Mouse (Mus musculus) ES-E14 (cell line): ENCODE data around the gene Srgap1. TPM values are rescaled to one million over a fixed set of nuclear protein-coding genes. Genes with fewer than 3 reads are reported as not detected.
A peak's percentile ranks its signal among the peaks of the same experiment; 100 is the strongest.

Experiments used
- DNase-seq: peaks from one replicate; pipeline ENCODE4 v3.0.0-alpha.2; 2013; ENCODE audit warnings: low read depth, low spot score
- H3K27ac ChIP-seq: 2 replicates; pipeline ENCODE4 v1.5.1; 2012; ENCODE audit warnings: low read depth, mild to moderate bottlenecking, low read length, moderate library complexity, mixed read lengths; ENCODE audit not compliant: poor library complexity, insufficient read depth, severe bottlenecking
- H3K36me3 ChIP-seq: 2 replicates; pipeline ENCODE4 v1.6.1; 2012; ENCODE audit warnings: mild to moderate bottlenecking, low read length, moderate library complexity, mixed read lengths; ENCODE audit not compliant: control insufficient read depth, poor library complexity, insufficient read depth, severe bottlenecking
- H3K4me1 ChIP-seq, 2 experiments: fragments of 150-350 bp in 1 of 2; sonication (generic) in 1 of 2; 2 replicates each; pipeline ENCODE4 v1.6.1; 2012; ENCODE audit warnings: low read length in 2 of 2, mild to moderate bottlenecking in 1 of 2, mixed read lengths in 1 of 2; ENCODE audit not compliant: control insufficient read depth in 2 of 2, insufficient read depth in 2 of 2, poor library complexity in 1 of 2
- H3K4me3 ChIP-seq, 2 experiments: fragments of 150-350 bp in 1 of 2; sonication (generic) in 1 of 2; 2 replicates each; pipeline ENCODE4 v1.5.1; 2012; ENCODE audit warnings: low read length in 2 of 2, low read depth in 1 of 2, mild to moderate bottlenecking in 1 of 2, mixed read lengths in 1 of 2; ENCODE audit not compliant: insufficient read depth in 1 of 2, poor library complexity in 1 of 2, severe bottlenecking in 1 of 2
- H3K9ac ChIP-seq: 2 replicates; pipeline ENCODE4 v1.6.1; 2012; ENCODE audit warnings: low read depth, mild to moderate bottlenecking, low read length, mixed read lengths; ENCODE audit not compliant: poor library complexity, insufficient read depth, severe bottlenecking
- H3K9me3 ChIP-seq: fragments of 150-350 bp; sonication (generic); 2 replicates; pipeline ENCODE4 v1.6.1; 2012; ENCODE audit warnings: low read depth, mild to moderate bottlenecking, low read length; ENCODE audit not compliant: control insufficient read depth, insufficient read depth
- CHD2 ChIP-seq: IDR thresholded peaks from 2 replicates; pipeline ENCODE4 v1.6.1; 2014; ENCODE audit warnings: mild to moderate bottlenecking, low read depth, low read length, inconsistent platforms
- HCFC1 ChIP-seq: IDR thresholded peaks from 2 replicates; pipeline ENCODE4 v1.6.1; 2012; ENCODE audit warnings: low read length, inconsistent platforms, borderline replicate concordance; ENCODE audit not compliant: insufficient read depth
- MAFK ChIP-seq: IDR thresholded peaks from 2 replicates; pipeline ENCODE4 v1.6.1; 2014; ENCODE audit warnings: mild to moderate bottlenecking, low read depth, low read length, inconsistent platforms; ENCODE audit not compliant: insufficient read depth
- ZC3H11A ChIP-seq: IDR thresholded peaks from 2 replicates; pipeline ENCODE4 v1.6.1; 2012; ENCODE audit warnings: low read depth, mild to moderate bottlenecking, inconsistent platforms, low read length, borderline replicate concordance
- ZNF384 ChIP-seq: IDR thresholded peaks from 2 replicates; pipeline ENCODE4 v1.6.1; 2012; ENCODE audit warnings: low read depth, low read length, inconsistent platforms
- in situ Hi-C, 2 experiments: fragments of 600-800 bp; cut with MboI; formaldehyde crosslinking; loops; one replicate each; pipeline ENCODE4 v1.15.1; 2025; ENCODE audit warnings: low sequenced_read_pairs in 2 of 2, inconsistent platforms in 1 of 2; ENCODE audit not compliant: unreplicated experiment in 2 of 2
- total RNA-seq: library from RNA; depleted of rRNA; stranded (reverse); fragments of 300-350 nt; gene quantifications from 2 replicates; pipeline ENCODE4 v1.2.3, GENCODE M21; 2012; rRNA removed

Srgap1 gene
- 0.94 and 1.6 TPM in 2 replicates for total RNA-seq

GRCm38 (mm10) chr10:122046904-122047726 lies at the start of gene Srgap1:
Gene Srgap1, minus strand, starts transcription at chr10:122047315.
- DNase-seq, result peak; percentile 63
- H3K27ac ChIP-seq, result peak within 1 kb of the TSS; percentile 34; the same call in 1 of the 2 replicates
- H3K9me3 ChIP-seq, result no peaks in the 10 kb centered on the region
- no peaks in the 10 kb centered on the region for H3K36me3 ChIP-seq
- in situ Hi-C loops, result loop anchor here (5.0 to 25.0 kb wide), 2 partner anchors 285 kb away; no protein-coding TSS in a partner anchor
- TF ChIP-seq HCFC1, result no peak
- TF ChIP-seq ZC3H11A, result no peak
- no peak for TF ChIP-seq CHD2
- TF ChIP-seq ZNF384, result no peak
- no peak for TF ChIP-seq MAFK
- H3K9ac ChIP-seq, result peak within 1 kb of the TSS; percentile 70
- H3K4me1 ChIP-seq, result peaks cover 0 to 2% of the 10 kb centered on the region in 2 experiments; a peak in 1 of 4 replicates
- peak within 1 kb of the TSS; percentile 66 to 81 for H3K4me3 ChIP-seq

DNA sequence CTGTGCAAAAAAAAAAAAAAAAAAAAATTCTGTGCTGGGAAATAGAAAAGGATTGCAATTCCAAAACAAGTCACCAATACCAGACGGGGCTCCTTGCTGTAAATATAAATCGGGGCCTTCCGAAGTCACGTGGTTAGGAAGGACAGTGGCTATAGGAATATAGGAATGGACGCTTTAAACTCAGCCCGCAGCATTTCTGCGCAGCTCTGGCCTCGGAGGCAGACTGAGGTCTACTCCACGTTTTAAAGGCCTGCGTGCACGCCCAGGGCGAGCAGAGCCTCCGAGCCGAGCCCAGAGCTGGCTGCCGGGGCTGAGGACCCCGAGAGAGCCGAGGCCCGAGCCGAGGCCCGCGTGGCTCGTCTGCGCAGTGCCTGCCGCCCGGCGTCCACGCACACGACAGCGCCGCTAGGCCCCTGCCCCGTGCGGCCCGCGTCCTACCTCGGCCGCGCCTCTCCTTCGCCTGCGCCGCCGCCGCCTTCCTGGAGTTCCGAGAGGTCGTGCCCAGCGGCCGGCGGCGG lies 49.4 kb upstream of the Srgap1 start:
- peaks cover 2% of the 10 kb centered on the region; the same call in 1 of the 2 replicates for H3K36me3 ChIP-seq
- peak overlapping the region; percentile 76 for H3K27ac ChIP-seq
- H3K9ac ChIP-seq, result peak overlapping the region; percentile 96
- in situ Hi-C loops, result no loop called here
- H3K9me3 ChIP-seq, result no peaks in the 10 kb centered on the region
- peak; percentile 69; the same call in 1 of the 2 replicates for TF ChIP-seq ZNF384
- TF ChIP-seq HCFC1, result no peak
- H3K4me3 ChIP-seq, result peak overlapping the region; percentile 78 to 93
- peaks cover 0 to 3% of the 10 kb centered on the region in 2 experiments; a peak in 1 of 4 replicates for H3K4me1 ChIP-seq
- peak; percentile 13 for DNase-seq

- Histone ChIP-seq H3K9me3 (no peaks in the 10 kb centered on the region), H3K27ac (no peak overlapping the region), H3K4me1 (no peaks in the 10 kb centered on the region), H3K9ac (no peak overlapping the region), H3K36me3 (peaks cover 12% of the 10 kb centered on the region), H3K4me3 (no peak overlapping the region)
- no peak for TF ChIP-seq ZNF384
- no peak for TF ChIP-seq MAFK
- no peak for TF ChIP-seq HCFC1
- no peak for TF ChIP-seq CHD2
- no peak for TF ChIP-seq ZC3H11A
- DNase-seq, result no peak
- in situ Hi-C loops, result no loop called here
Observed at GRCm38 (mm10) chr10:122090472-122090871, 43.4 kb upstream of the Srgap1 start.

DNA sequence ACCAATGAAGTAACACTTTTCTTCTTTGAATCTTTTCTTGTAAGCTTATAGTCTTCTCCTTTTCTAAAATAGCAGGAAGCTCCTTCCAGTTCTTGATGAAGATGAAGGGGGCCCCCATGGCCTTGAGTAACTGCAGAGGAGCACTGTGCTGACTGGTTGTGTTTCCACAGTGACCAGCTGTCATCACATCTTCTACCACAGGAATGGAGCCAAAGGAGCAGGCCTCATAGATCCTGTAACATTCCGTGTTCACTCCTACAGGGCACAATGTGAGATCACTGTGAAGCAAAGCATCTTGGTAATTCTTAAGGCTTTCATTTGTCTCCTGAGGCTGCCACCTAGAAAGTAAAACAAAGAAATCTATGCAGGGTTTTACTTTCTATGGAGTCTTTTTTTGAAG lies 34.2 kb upstream of the Srgap1 start:
- H3K27ac ChIP-seq, result no peak overlapping the region
- in situ Hi-C loops, result no loop called here
- no peaks in the 10 kb centered on the region for H3K4me1 ChIP-seq
- TF ChIP-seq ZC3H11A (no peak), MAFK (no peak), CHD2 (no peak), ZNF384 (no peak), HCFC1 (no peak)
- H3K36me3 ChIP-seq, result no peaks in the 10 kb centered on the region
- DNase-seq, result no peak
- H3K9me3 ChIP-seq, result no peaks in the 10 kb centered on the region
- no peak overlapping the region for H3K4me3 ChIP-seq
- no peak overlapping the region for H3K9ac ChIP-seq
